Mouse (Mus musculus): ENCODE results near the gene Exosc10. TPM values are rescaled to one million over a fixed set of nuclear protein-coding genes. Genes with fewer than 3 reads are reported as not detected.

Gene Exosc10
- total and polyA plus RNA-seq, 3 experiments, result 21.9 to 39.6 (median 38.7) TPM

- DNase-seq, result no peak
- no peak overlapping the region for H3K4me3 ChIP-seq
- H3K9ac ChIP-seq (ENCODE audit: low read depth, low read length), result no peak overlapping the region
- WGBS, result 62% methylated on average over 6 of the region's 6 CpGs
- H3K27me3 ChIP-seq (ENCODE audit: control insufficient read depth, insufficient read depth, low read length), result no peaks in the 10 kb centered on the region
- no peaks in the 10 kb centered on the region for H3K79me2 ChIP-seq (replicated peaks; ENCODE audit: control insufficient read depth, insufficient read depth, low read length)
- H3K27ac ChIP-seq, result no peak overlapping the region; the same call in 1 of the 2 replicates
- peaks cover 3% of the 10 kb centered on the region for H3K4me1 ChIP-seq (ENCODE audit: control insufficient read depth, insufficient read depth, low read length)
- peaks cover 2% of the 10 kb centered on the region for H3K36me3 ChIP-seq (ENCODE audit: control insufficient read depth, insufficient read depth, low read length)
- TF ChIP-seq POLR2A (IDR thresholded peaks at IDR 0.05; ENCODE audit: insufficient read depth, low read depth, low read length) (no peak), CTCF (IDR thresholded peaks at IDR 0.05) (no peak), EP300 (IDR thresholded peaks at IDR 0.05; ENCODE audit: insufficient read depth, low read depth, low read length) (no peak)
- intact Hi-C loops (cut with DNase I), result no loop called here
Observed at GRCm38 (mm10) chr4:148530778-148531177, 27.5 kb upstream of the Exosc10 start.

DNA sequence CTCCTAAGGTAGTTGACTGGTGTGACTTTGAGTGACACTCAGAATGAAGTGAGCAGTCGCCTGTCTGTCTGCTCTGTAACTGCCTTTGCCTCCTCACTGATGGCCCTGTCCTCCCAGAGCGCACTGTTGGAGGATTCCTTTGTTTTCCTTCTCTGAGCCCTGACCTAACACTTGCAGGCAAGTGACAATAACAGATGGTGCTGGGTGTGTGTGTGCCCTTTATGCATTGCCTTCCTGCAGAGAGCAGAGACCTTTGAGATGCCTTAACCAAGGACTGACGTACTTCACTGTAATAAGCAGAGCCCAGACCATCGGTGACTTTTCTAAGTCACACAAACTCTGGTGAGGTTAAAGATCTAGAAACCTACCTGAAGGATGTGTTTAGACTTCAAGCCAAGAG is 26.9 kb upstream of the Exosc10 start:
- DNase-seq, result no peak
- WGBS, result 67% methylated on average over 4 of the region's 4 CpGs
- Histone ChIP-seq H3K27me3 (ENCODE audit: control insufficient read depth, insufficient read depth, low read length) (no peaks in the 10 kb centered on the region), H3K9ac (ENCODE audit: low read depth, low read length) (no peak overlapping the region), H3K79me2 (replicated peaks; ENCODE audit: control insufficient read depth, insufficient read depth, low read length) (no peaks in the 10 kb centered on the region), H3K36me3 (ENCODE audit: control insufficient read depth, insufficient read depth, low read length) (peaks cover 2% of the 10 kb centered on the region), H3K4me1 (ENCODE audit: control insufficient read depth, insufficient read depth, low read length) (peaks cover 3% of the 10 kb centered on the region), H3K4me3 (no peak overlapping the region), H3K27ac (peak overlapping the region; percentile 23; the same call in 1 of the 2 replicates)
- TF ChIP-seq CTCF (IDR thresholded peaks at IDR 0.05) (no peak), POLR2A (IDR thresholded peaks at IDR 0.05; ENCODE audit: insufficient read depth, low read depth, low read length) (no peak), EP300 (IDR thresholded peaks at IDR 0.05; ENCODE audit: insufficient read depth, low read depth, low read length) (no peak)
- intact Hi-C loops (cut with DNase I), result no loop called here

GRCm38 (mm10) chr4:148532516-148532915 is 25.7 kb upstream of the Exosc10 start:
- WGBS, result 93% methylated on average over 3 of the region's 3 CpGs
- Histone ChIP-seq H3K27me3 (ENCODE audit: control insufficient read depth, insufficient read depth, low read length) (no peaks in the 10 kb centered on the region), H3K79me2 (replicated peaks; ENCODE audit: control insufficient read depth, insufficient read depth, low read length) (no peaks in the 10 kb centered on the region), H3K9ac (ENCODE audit: low read depth, low read length) (no peak overlapping the region), H3K4me3 (no peak overlapping the region), H3K4me1 (ENCODE audit: control insufficient read depth, insufficient read depth, low read length) (peaks cover 2% of the 10 kb centered on the region), H3K36me3 (ENCODE audit: control insufficient read depth, insufficient read depth, low read length) (peaks cover 2% of the 10 kb centered on the region), H3K27ac (no peak overlapping the region)
- intact Hi-C loops (cut with DNase I), result no loop called here
- no peak for DNase-seq
- TF ChIP-seq CTCF (IDR thresholded peaks at IDR 0.05), result no peak
- TF ChIP-seq EP300 (IDR thresholded peaks at IDR 0.05; ENCODE audit: insufficient read depth, low read depth, low read length), result no peak
- no peak for TF ChIP-seq POLR2A (IDR thresholded peaks at IDR 0.05; ENCODE audit: insufficient read depth, low read depth, low read length)

GRCm38 (mm10) chr4:148533613-148534328 is 24.5 kb upstream of the Exosc10 start:
- Histone ChIP-seq H3K9ac (ENCODE audit: low read depth, low read length) (no peak overlapping the region), H3K27me3 (ENCODE audit: control insufficient read depth, insufficient read depth, low read length) (no peaks in the 10 kb centered on the region), H3K79me2 (replicated peaks; ENCODE audit: control insufficient read depth, insufficient read depth, low read length) (no peaks in the 10 kb centered on the region), H3K36me3 (ENCODE audit: control insufficient read depth, insufficient read depth, low read length) (no peaks in the 10 kb centered on the region; the same call in 1 of the 2 replicates), H3K4me3 (no peak overlapping the region), H3K4me1 (ENCODE audit: control insufficient read depth, insufficient read depth, low read length) (no peaks in the 10 kb centered on the region; the same call in 1 of the 2 replicates), H3K27ac (no peak overlapping the region)
- TF ChIP-seq POLR2A (IDR thresholded peaks at IDR 0.05; ENCODE audit: insufficient read depth, low read depth, low read length) (no peak), CTCF (IDR thresholded peaks at IDR 0.05) (no peak), EP300 (IDR thresholded peaks at IDR 0.05; ENCODE audit: insufficient read depth, low read depth, low read length) (no peak)
- 69% methylated on average over 12 of the region's 12 CpGs for WGBS
- intact Hi-C loops (cut with DNase I), result no loop called here
- DNase-seq, result peak; percentile 63 to 73

GRCm38 (mm10) chr4:148535876-148536275 is 22.4 kb upstream of the Exosc10 start:
- Histone ChIP-seq H3K4me1 (ENCODE audit: control insufficient read depth, insufficient read depth, low read length) (no peaks in the 10 kb centered on the region; the same call in 1 of the 2 replicates), H3K4me3 (no peak overlapping the region), H3K9ac (ENCODE audit: low read depth, low read length) (no peak overlapping the region), H3K79me2 (replicated peaks; ENCODE audit: control insufficient read depth, insufficient read depth, low read length) (no peaks in the 10 kb centered on the region), H3K27me3 (ENCODE audit: control insufficient read depth, insufficient read depth, low read length) (no peaks in the 10 kb centered on the region), H3K36me3 (ENCODE audit: control insufficient read depth, insufficient read depth, low read length) (no peaks in the 10 kb centered on the region; the same call in 1 of the 2 replicates), H3K27ac (no peak overlapping the region)
- intact Hi-C loops (cut with DNase I), result no loop called here
- WGBS, result 44% methylated on average over 3 of the region's 3 CpGs
- TF ChIP-seq POLR2A (IDR thresholded peaks at IDR 0.05; ENCODE audit: insufficient read depth, low read depth, low read length) (no peak), CTCF (IDR thresholded peaks at IDR 0.05) (no peak), EP300 (IDR thresholded peaks at IDR 0.05; ENCODE audit: insufficient read depth, low read depth, low read length) (no peak)
- DNase-seq, result no peak

DNA sequence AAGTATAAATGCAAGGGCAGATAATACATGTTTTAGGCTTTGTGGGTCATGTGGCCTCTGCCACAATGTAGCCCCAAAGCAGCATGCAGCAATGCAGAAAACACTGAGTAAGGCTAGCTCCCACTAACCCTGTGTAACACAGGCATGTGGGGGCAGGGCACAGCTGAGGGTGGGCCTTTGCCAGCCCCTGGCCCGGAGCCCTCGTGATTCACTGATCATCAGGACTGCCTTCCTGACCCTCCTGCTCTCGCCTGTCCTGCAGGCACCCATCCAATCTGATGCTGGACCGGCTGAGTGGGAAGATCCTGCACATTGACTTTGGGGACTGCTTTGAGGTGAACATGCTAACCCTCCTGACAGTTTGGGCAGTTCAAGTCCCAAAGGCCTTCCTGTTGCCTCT is 9.1 kb upstream of the Exosc10 start:
- no peak for DNase-seq
- no peak overlapping the region for H3K4me3 ChIP-seq
- TF ChIP-seq CTCF (IDR thresholded peaks at IDR 0.05) (no peak), POLR2A (IDR thresholded peaks at IDR 0.05; ENCODE audit: insufficient read depth, low read depth, low read length) (no peak), EP300 (IDR thresholded peaks at IDR 0.05; ENCODE audit: insufficient read depth, low read depth, low read length) (no peak)
- no peak overlapping the region for H3K9ac ChIP-seq (ENCODE audit: low read depth, low read length)
- WGBS, result 69% methylated on average over 4 of the region's 4 CpGs
- H3K79me2 ChIP-seq (replicated peaks; ENCODE audit: control insufficient read depth, insufficient read depth, low read length), result no peaks in the 10 kb centered on the region
- H3K27ac ChIP-seq, result no peak overlapping the region
- no peaks in the 10 kb centered on the region for H3K4me1 ChIP-seq (ENCODE audit: control insufficient read depth, insufficient read depth, low read length)
- no peaks in the 10 kb centered on the region for H3K27me3 ChIP-seq (ENCODE audit: control insufficient read depth, insufficient read depth, low read length)
- intact Hi-C loops (cut with DNase I), result no loop called here
- no peaks in the 10 kb centered on the region for H3K36me3 ChIP-seq (ENCODE audit: control insufficient read depth, insufficient read depth, low read length)

Measured in heart, adult 2 months (tissue).